Mouse (Mus musculus): ENCODE measurements around the gene Pltp. TPM values are rescaled to one million over a fixed set of nuclear protein-coding genes. Genes with fewer than 3 reads are reported as not detected.

Gene Pltp
- total and polyA plus RNA-seq, 3 experiments, result 0.85 to 5.5 (median 0.94) TPM

DNA sequence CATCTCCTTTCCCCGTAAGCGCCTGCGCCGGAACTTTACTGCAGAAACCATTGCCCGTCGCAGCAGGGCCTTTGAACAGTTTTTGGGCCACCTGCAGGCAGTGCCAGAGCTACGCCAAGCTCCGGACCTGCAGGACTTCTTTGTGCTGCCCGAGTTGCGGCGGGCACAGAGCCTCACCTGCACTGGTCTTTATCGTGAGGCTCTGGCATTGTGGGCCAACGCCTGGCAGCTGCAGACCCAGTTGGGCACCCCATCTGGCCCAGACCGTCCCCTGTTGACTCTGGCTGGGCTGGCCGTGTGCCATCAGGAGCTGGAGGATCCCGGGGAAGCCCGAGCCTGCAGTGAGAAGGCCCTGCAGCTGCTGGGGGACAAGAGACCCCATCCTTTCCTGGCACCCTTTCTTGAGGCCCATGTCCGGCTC is 65.7 kb downstream of the Pltp start:
- TF ChIP-seq RCOR1 (conservative IDR thresholded peaks at IDR 0.05; ENCODE audit: low read depth, low read length) (no peak), MAX (IDR thresholded peaks at IDR 0.05; ENCODE audit: low read length) (no peak), SMC3 (IDR thresholded peaks at IDR 0.05; ENCODE audit: low read depth, low read length) (no peak), IRF4 (IDR thresholded peaks at IDR 0.05; ENCODE audit: low read depth, low read length) (no peak), MXI1 (IDR thresholded peaks at IDR 0.05; ENCODE audit: low read depth, low read length) (no peak), RAD21 (IDR thresholded peaks at IDR 0.05; ENCODE audit: low read depth, low read length) (no peak), PAX5 (IDR thresholded peaks at IDR 0.05; ENCODE audit: low read length) (no peak), SIN3A (IDR thresholded peaks at IDR 0.05; ENCODE audit: low read length) (no peak), MAFK (IDR thresholded peaks at IDR 0.05; ENCODE audit: insufficient replicate concordance, low read length) (no peak), MYC (IDR thresholded peaks at IDR 0.05; ENCODE audit: low read depth, low read length) (no peak), TCF12 (IDR thresholded peaks at IDR 0.05; ENCODE audit: low read depth, low read length) (no peak), TBP (conservative IDR thresholded peaks at IDR 0.05; ENCODE audit: low read depth, low read length) (no peak), MEF2A (IDR thresholded peaks at IDR 0.05; ENCODE audit: borderline replicate concordance, low read depth, low read length) (no peak), NRF1 (IDR thresholded peaks at IDR 0.05; ENCODE audit: low read depth, low read length) (no peak)
- H3K4me3 ChIP-seq (replicated peaks in 1 of 3; ENCODE audit: low read depth in 2 of 3, low read length in 2 of 3, poor library complexity in 1 of 3), result no peak overlapping the region
- no peaks in the 10 kb centered on the region for H3K79me2 ChIP-seq (replicated peaks; ENCODE audit: control insufficient read depth, extremely low read depth, insufficient read depth, poor library complexity, severe bottlenecking)
- H3K4me2 ChIP-seq (ENCODE audit: insufficient read depth, low read depth, poor library complexity, severe bottlenecking), result no peak overlapping the region
- in situ Hi-C loops (cut with MboI; ENCODE audit: low pct_ligation_motif_present, low pct_unique_long_range_greater_than_20kb, low sequenced_read_pairs) (no loop called here), dilution Hi-C loops (cut with MboI; ENCODE audit: extremely low pct_ligation_motif_present, extremely low pct_unique_long_range_greater_than_20kb, low sequenced_read_pairs) (no loop called here)
- H3K4me1 ChIP-seq (ENCODE audit: control insufficient read depth in 1 of 2, insufficient read depth in 2 of 2), result peaks cover 0 to 7% of the 10 kb centered on the region in 2 experiments; a peak in 3 of 4 replicates
- no peak for DNase-seq (ENCODE audit: extremely low read depth)
- no peak overlapping the region for H3K27ac ChIP-seq (ENCODE audit: insufficient read depth, low read depth)
- no peak overlapping the region for H3K9ac ChIP-seq (ENCODE audit: insufficient read depth, low read depth)
- no peaks in the 10 kb centered on the region for H3K27me3 ChIP-seq (replicated peaks)
- peaks cover 44 to 78% of the 10 kb centered on the region in 2 experiments for H3K36me3 ChIP-seq (replicated peaks in 1 of 2; ENCODE audit: control insufficient read depth in 1 of 2, insufficient read depth in 1 of 2, low read length in 1 of 2)
- no peaks in the 10 kb centered on the region for H3K9me3 ChIP-seq (replicated peaks; ENCODE audit: low read length)

DNA sequence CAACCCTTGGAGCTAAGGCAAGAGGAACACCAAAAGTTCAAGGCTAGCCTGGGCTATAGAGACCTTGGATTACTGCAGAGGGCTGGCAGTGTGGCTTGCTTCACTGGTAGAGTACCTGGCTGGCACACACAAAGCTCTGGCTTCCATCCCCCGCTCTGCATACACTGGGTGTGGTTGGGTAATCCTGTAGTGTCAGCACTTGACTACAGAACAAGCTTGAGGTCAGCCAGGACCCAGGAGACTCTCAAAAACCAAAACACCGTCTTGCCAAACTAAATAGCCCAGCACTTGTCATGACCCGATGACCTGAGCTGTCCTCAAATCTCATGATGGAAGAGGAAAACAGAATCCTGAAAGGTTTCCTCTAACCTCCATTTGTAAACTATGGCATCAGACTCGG is 67.1 kb downstream of the Pltp start:
- H3K79me2 ChIP-seq (replicated peaks; ENCODE audit: control insufficient read depth, extremely low read depth, insufficient read depth, poor library complexity, severe bottlenecking), result no peaks in the 10 kb centered on the region
- in situ Hi-C loops (cut with MboI; ENCODE audit: low pct_ligation_motif_present, low pct_unique_long_range_greater_than_20kb, low sequenced_read_pairs), result no loop called here
- H3K4me3 ChIP-seq (replicated peaks in 1 of 3; ENCODE audit: low read depth in 2 of 3, low read length in 2 of 3, poor library complexity in 1 of 3), result no peak overlapping the region
- H3K4me2 ChIP-seq (ENCODE audit: insufficient read depth, low read depth, poor library complexity, severe bottlenecking), result no peak overlapping the region
- H3K36me3 ChIP-seq (replicated peaks in 1 of 2; ENCODE audit: control insufficient read depth in 1 of 2, insufficient read depth in 1 of 2, low read length in 1 of 2), result peaks cover 30 to 64% of the 10 kb centered on the region in 2 experiments
- H3K27ac ChIP-seq (ENCODE audit: insufficient read depth, low read depth), result no peak overlapping the region
- H3K4me1 ChIP-seq (ENCODE audit: control insufficient read depth in 1 of 2, insufficient read depth in 2 of 2), result peaks cover 7 to 17% of the 10 kb centered on the region in 2 experiments
- dilution Hi-C loops (cut with MboI; ENCODE audit: extremely low pct_ligation_motif_present, extremely low pct_unique_long_range_greater_than_20kb, low sequenced_read_pairs), result no loop called here
- no peak overlapping the region for H3K9ac ChIP-seq (ENCODE audit: insufficient read depth, low read depth)
- H3K9me3 ChIP-seq (replicated peaks; ENCODE audit: low read length), result no peaks in the 10 kb centered on the region
- TF ChIP-seq ZMIZ1 (IDR thresholded peaks at IDR 0.05; ENCODE audit: low read depth, low read length) (no peak), UBTF (IDR thresholded peaks at IDR 0.05; ENCODE audit: low read depth, low read length) (no peak), ETS1 (conservative IDR thresholded peaks at IDR 0.05; ENCODE audit: low read depth, low read length) (no peak), RAD21 (IDR thresholded peaks at IDR 0.05; ENCODE audit: low read depth, low read length) (no peak), CHD2 (IDR thresholded peaks at IDR 0.05; ENCODE audit: low read length) (no peak), EP300 (IDR thresholded peaks at IDR 0.05; ENCODE audit: low read length) (no peak), ZNF384 (IDR thresholded peaks at IDR 0.05; ENCODE audit: low read depth, low read length) (no peak), BHLHE40 (IDR thresholded peaks at IDR 0.05; ENCODE audit: low read depth, low read length) (no peak), MYC (IDR thresholded peaks at IDR 0.05; ENCODE audit: low read depth, low read length) (no peak), ELF1 (IDR thresholded peaks at IDR 0.05; ENCODE audit: low read depth, low read length) (no peak), MAX (IDR thresholded peaks at IDR 0.05; ENCODE audit: low read length) (no peak), TBP (conservative IDR thresholded peaks at IDR 0.05; ENCODE audit: low read depth, low read length) (no peak), SIN3A (IDR thresholded peaks at IDR 0.05; ENCODE audit: low read length) (no peak), KAT2A (IDR thresholded peaks at IDR 0.05; ENCODE audit: insufficient replicate concordance, low read length) (no peak), CTCF (conservative IDR thresholded peaks at IDR 0.05 in 1 of 2, IDR thresholded peaks at IDR 0.05 in 1 of 2; ENCODE audit: low read depth in 2 of 2, low read length in 2 of 2) (no peak), JUN (IDR thresholded peaks at IDR 0.05; ENCODE audit: insufficient read depth, low read depth, low read length) (no peak), SMC3 (IDR thresholded peaks at IDR 0.05; ENCODE audit: low read depth, low read length) (no peak), MEF2A (IDR thresholded peaks at IDR 0.05; ENCODE audit: borderline replicate concordance, low read depth, low read length) (no peak), USF1 (IDR thresholded peaks at IDR 0.05; ENCODE audit: low read depth, low read length) (no peak)
- H3K27me3 ChIP-seq (replicated peaks), result no peaks in the 10 kb centered on the region
- DNase-seq (ENCODE audit: extremely low read depth), result no peak
